Mouse (Mus musculus): Measurements from ENCODE around the gene Phc2.
A peak's percentile ranks its signal among the peaks of the same experiment; 100 is the strongest.

GRCm38 (mm10) chr4:128654505-128655381 is at the start of gene Phc2:
- no peak for TF ChIP-seq CEBPB (IDR thresholded peaks at IDR 0.05; ENCODE audit: insufficient read depth, poor library complexity, severe bottlenecking)
- TF ChIP-seq POLR2A (IDR thresholded peaks at IDR 0.05; ENCODE audit: insufficient read length, low read depth): peak; percentile 47
- TF ChIP-seq E2F4 (IDR thresholded peaks at IDR 0.05; ENCODE audit: insufficient read depth): no peak
- peak; percentile 95 for TF ChIP-seq USF1 (IDR thresholded peaks at IDR 0.05; ENCODE audit: low read depth)
- no peak for TF ChIP-seq MAX (IDR thresholded peaks at IDR 0.05; ENCODE audit: low read depth)
- TF ChIP-seq REST (IDR thresholded peaks at IDR 0.05; ENCODE audit: insufficient read depth, insufficient read length): no peak
- no peak for TF ChIP-seq POLR2AphosphoS2 (IDR thresholded peaks at IDR 0.05; ENCODE audit: insufficient read length, low read depth)
- no peak for TF ChIP-seq TCF3 (IDR thresholded peaks at IDR 0.05; ENCODE audit: insufficient read length, low read depth)
- no peak for TF ChIP-seq TCF12 (IDR thresholded peaks at IDR 0.05; ENCODE audit: insufficient read depth, poor library complexity, severe bottlenecking)
- TF ChIP-seq MYOD1 (IDR thresholded peaks at IDR 0.05; ENCODE audit: control insufficient read depth in 1 of 3, insufficient read length in 2 of 3, low read depth in 2 of 3): peak in 1 of 3 experiments; percentile 38
- no peak for TF ChIP-seq SRF (IDR thresholded peaks at IDR 0.05; ENCODE audit: control insufficient read depth, insufficient read length, low read depth)

Data from myocyte (in vitro differentiated cells).